Mouse (Mus musculus): ENCODE results near the gene Epas1. TPM values are rescaled to one million over a fixed set of nuclear protein-coding genes. Genes with fewer than 3 reads are reported as not detected.

Epas1 gene
- total and polyA plus RNA-seq, 3 experiments = not detected

DNA sequence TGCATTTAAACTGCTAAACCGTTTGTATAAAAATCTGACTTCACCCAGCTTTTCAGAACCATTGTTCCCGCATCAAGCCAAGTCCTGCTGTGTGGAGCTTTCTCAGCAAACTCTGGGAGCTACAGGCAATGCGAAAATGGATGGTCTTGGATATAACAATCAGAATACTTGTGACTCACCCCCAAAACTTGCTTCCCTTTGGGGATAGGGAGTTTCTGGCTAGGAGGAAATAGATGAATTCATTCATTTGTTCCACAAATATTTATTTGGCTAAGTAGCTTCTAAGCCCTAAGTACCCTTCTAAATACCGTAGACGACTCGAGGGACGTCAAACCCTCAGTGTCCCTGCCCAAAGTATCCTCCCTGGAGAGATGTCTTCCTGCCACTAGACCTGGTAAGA, 27.0 kb upstream of the Epas1 start:
- no peaks in the 10 kb centered on the region for H3K9me3 ChIP-seq (replicated peaks; ENCODE audit: insufficient read depth, low read length)
- DNase-seq (ENCODE audit: low read depth, low spot score) = no peak
- no peak overlapping the region for H3K27ac ChIP-seq (ENCODE audit: control insufficient read depth, low read depth, low read length)
- H3K9ac ChIP-seq (ENCODE audit: control insufficient read depth, low read depth, low read length, poor library complexity, severe bottlenecking) = no peak overlapping the region
- H3K79me2 ChIP-seq (ENCODE audit: control insufficient read depth, insufficient read depth, low read length, poor library complexity) = no peaks in the 10 kb centered on the region
- H3K36me3 ChIP-seq (ENCODE audit: control insufficient read depth in 1 of 2, insufficient read depth in 2 of 2, low read length in 2 of 2) = peaks cover 0 to 4% of the 10 kb centered on the region in 2 experiments; a peak in 2 of 4 replicates
- H3K4me1 ChIP-seq (ENCODE audit: control insufficient read depth in 1 of 2, insufficient read depth in 2 of 2, low read length in 2 of 2) = peaks cover 0 to 5% of the 10 kb centered on the region in 2 experiments; a peak in 1 of 4 replicates
- H3K4me3 ChIP-seq (ENCODE audit: control insufficient read depth in 1 of 2, insufficient read depth in 1 of 2, low read depth in 2 of 2, low read length in 2 of 2) = no peak overlapping the region
- H3K27me3 ChIP-seq (ENCODE audit: control insufficient read depth in 1 of 2, insufficient read depth in 2 of 2, low read length in 2 of 2) = peaks cover 1 to 4% of the 10 kb centered on the region in 2 experiments; a peak in 3 of 4 replicates
- TF ChIP-seq RAD21 (IDR thresholded peaks at IDR 0.05; ENCODE audit: low read depth, low read length) (no peak), ZC3H11A (IDR thresholded peaks at IDR 0.05; ENCODE audit: low read depth, low read length) (no peak), MAX (IDR thresholded peaks at IDR 0.05; ENCODE audit: low read length) (no peak), JUND (IDR thresholded peaks at IDR 0.05; ENCODE audit: low read depth, low read length) (no peak), E2F4 (IDR thresholded peaks at IDR 0.05; ENCODE audit: borderline replicate concordance, low read depth, low read length) (no peak), TBP (IDR thresholded peaks at IDR 0.05; ENCODE audit: low read depth, low read length) (no peak), MYB (IDR thresholded peaks at IDR 0.05; ENCODE audit: low read depth, low read length) (no peak), GATA1 (IDR thresholded peaks at IDR 0.05; ENCODE audit: low read depth, low read length) (no peak), BHLHE40 (IDR thresholded peaks at IDR 0.05; ENCODE audit: borderline replicate concordance, low read depth, low read length) (no peak), ZMIZ1 (IDR thresholded peaks at IDR 0.05; ENCODE audit: low read depth, low read length) (no peak), HCFC1 (IDR thresholded peaks at IDR 0.05; ENCODE audit: low read depth, low read length) (no peak), MXI1 (IDR thresholded peaks at IDR 0.05; ENCODE audit: low read depth, low read length) (no peak), MEF2A (IDR thresholded peaks at IDR 0.05; ENCODE audit: extremely low read depth, insufficient replicate concordance, low read depth, low read length, poor library complexity, severe bottlenecking) (no peak), MYC (IDR thresholded peaks at IDR 0.05; ENCODE audit: low read depth, low read length) (no peak), USF2 (IDR thresholded peaks at IDR 0.05; ENCODE audit: borderline replicate concordance in 1 of 2, insufficient read depth in 1 of 2, low read depth in 1 of 2, low read length in 2 of 2) (no peak), ZKSCAN1 (IDR thresholded peaks at IDR 0.05; ENCODE audit: low read depth, low read length) (no peak)

DNA sequence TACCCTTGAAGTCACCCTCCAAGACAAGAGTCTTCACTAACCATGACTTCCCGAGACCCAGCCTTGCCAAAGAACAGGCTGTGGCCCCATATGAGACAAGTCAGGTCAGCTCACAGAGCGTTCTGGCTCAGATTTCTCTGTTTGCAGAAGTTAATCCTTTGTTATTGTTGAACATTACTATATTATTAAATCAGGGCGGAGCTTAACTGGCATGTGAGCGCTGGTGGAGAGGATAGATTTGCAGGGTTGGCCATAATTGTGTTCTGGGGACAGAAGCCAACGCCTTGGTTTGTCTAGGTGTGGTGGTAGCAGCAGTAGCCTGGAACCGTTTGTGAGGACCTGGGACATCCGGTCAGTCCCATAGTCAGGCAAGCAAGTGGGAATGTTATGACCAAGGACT, 26.5 kb upstream of the Epas1 start:
- no peak overlapping the region for H3K9ac ChIP-seq (ENCODE audit: control insufficient read depth, low read depth, low read length, poor library complexity, severe bottlenecking)
- no peak overlapping the region for H3K4me3 ChIP-seq (ENCODE audit: control insufficient read depth in 1 of 2, insufficient read depth in 1 of 2, low read depth in 2 of 2, low read length in 2 of 2)
- H3K4me1 ChIP-seq (ENCODE audit: control insufficient read depth in 1 of 2, insufficient read depth in 2 of 2, low read length in 2 of 2) = peaks cover 4 to 6% of the 10 kb centered on the region in 2 experiments; a peak in 3 of 4 replicates
- no peaks in the 10 kb centered on the region for H3K79me2 ChIP-seq (ENCODE audit: control insufficient read depth, insufficient read depth, low read length, poor library complexity)
- peaks cover 0 to 6% of the 10 kb centered on the region in 2 experiments; a peak in 2 of 4 replicates for H3K36me3 ChIP-seq (ENCODE audit: control insufficient read depth in 1 of 2, insufficient read depth in 2 of 2, low read length in 2 of 2)
- no peak overlapping the region for H3K27ac ChIP-seq (ENCODE audit: control insufficient read depth, low read depth, low read length)
- H3K27me3 ChIP-seq (ENCODE audit: control insufficient read depth in 1 of 2, insufficient read depth in 2 of 2, low read length in 2 of 2) = peaks cover 1 to 4% of the 10 kb centered on the region in 2 experiments; a peak in 3 of 4 replicates
- H3K9me3 ChIP-seq (replicated peaks; ENCODE audit: insufficient read depth, low read length) = no peaks in the 10 kb centered on the region
- DNase-seq (ENCODE audit: low read depth, low spot score) = no peak
- TF ChIP-seq MAZ (IDR thresholded peaks at IDR 0.05; ENCODE audit: low read depth, low read length) = no peak
- no peak for TF ChIP-seq TCF12 (IDR thresholded peaks at IDR 0.05; ENCODE audit: low read depth, low read length)
- TF ChIP-seq HCFC1 (IDR thresholded peaks at IDR 0.05; ENCODE audit: low read depth, low read length) = no peak
- no peak for TF ChIP-seq MAX (IDR thresholded peaks at IDR 0.05; ENCODE audit: low read length)
- TF ChIP-seq UBTF (IDR thresholded peaks at IDR 0.05; ENCODE audit: borderline replicate concordance, insufficient read depth, low read depth, low read length) = no peak
- no peak for TF ChIP-seq BHLHE40 (IDR thresholded peaks at IDR 0.05; ENCODE audit: borderline replicate concordance, low read depth, low read length)
- TF ChIP-seq POLR2A (IDR thresholded peaks at IDR 0.05; ENCODE audit: control insufficient read depth in 1 of 2, insufficient read depth in 1 of 2, low read depth in 1 of 2, low read length in 2 of 2, poor library complexity in 1 of 2) = no peak
- no peak for TF ChIP-seq EP300 (IDR thresholded peaks at IDR 0.05; ENCODE audit: low read depth in 1 of 2, low read length in 2 of 2)
- no peak for TF ChIP-seq NRF1 (IDR thresholded peaks at IDR 0.05; ENCODE audit: insufficient read depth, low read depth, low read length, poor library complexity, severe bottlenecking)
- TF ChIP-seq CTCF (IDR thresholded peaks at IDR 0.05 in 2 of 3, conservative IDR thresholded peaks at IDR 0.05 in 1 of 3; ENCODE audit: control insufficient read depth in 1 of 3, insufficient read depth in 1 of 3, low read depth in 2 of 3, low read length in 3 of 3, poor library complexity in 1 of 3, severe bottlenecking in 1 of 3) = no peak
